Mouse (Mus musculus): Measurements from ENCODE around the gene Ptpre. TPM values are rescaled to one million over a fixed set of nuclear protein-coding genes. Genes with fewer than 3 reads are reported as not detected.
"Not testable (repeated sequence)": the region's sequence is repeated elsewhere in the genome, so short reads cannot be mapped to it uniquely, and the experiment has no call there.

Ptpre gene
- polyA plus RNA-seq, 1 experiment from 2014 or later: 0.75 TPM

DNA sequence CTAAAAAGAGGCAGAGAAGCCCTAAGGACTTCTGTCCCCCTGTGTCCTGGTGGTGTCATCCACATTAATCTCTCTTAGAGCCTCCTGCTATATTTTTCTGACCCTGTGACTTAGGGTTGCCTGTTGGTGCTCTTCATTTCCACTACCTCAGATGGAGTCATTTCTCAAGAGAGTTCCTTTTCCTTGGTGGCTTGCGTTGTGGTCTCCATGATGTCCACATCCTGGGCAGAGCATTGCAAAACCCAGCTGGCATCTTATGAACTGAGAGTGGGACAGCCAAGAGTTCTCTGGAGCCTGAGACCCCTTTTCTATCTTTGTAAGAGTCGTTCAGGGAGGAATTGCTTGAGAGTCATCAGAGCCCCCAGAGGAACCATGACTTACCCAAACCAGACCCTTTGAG is 129.0 kb downstream of the Ptpre start:
- Histone ChIP-seq H3K4me1 (ENCODE audit: control insufficient read depth, insufficient read depth, low read length) (no peaks in the 10 kb centered on the region), H3K36me3 (ENCODE audit: control insufficient read depth, insufficient read depth, low read length) (no peaks in the 10 kb centered on the region), H3K9me3 (ENCODE audit: control insufficient read depth, low read length) (no peaks in the 10 kb centered on the region), H3K4me3 (ENCODE audit: low read depth, low read length) (no peak overlapping the region), H3K4me2 (ENCODE audit: low read depth, severe bottlenecking) (no peak overlapping the region), H3K27ac (replicated peaks; ENCODE audit: low read depth, low read length) (no peak overlapping the region), H3K27me3 (ENCODE audit: control insufficient read depth, insufficient read depth, low read length) (no peaks in the 10 kb centered on the region), H3K9ac (ENCODE audit: low read length) (no peak overlapping the region)
- WGBS: 85% methylated on average over 2 of the region's 2 CpGs
- ATAC-seq (ENCODE audit: insufficient number of reproducible peaks, low FRiP score, low TSS enrichment, low read depth) (no peak), DNase-seq (ENCODE audit: low spot score) (no peak)

DNA sequence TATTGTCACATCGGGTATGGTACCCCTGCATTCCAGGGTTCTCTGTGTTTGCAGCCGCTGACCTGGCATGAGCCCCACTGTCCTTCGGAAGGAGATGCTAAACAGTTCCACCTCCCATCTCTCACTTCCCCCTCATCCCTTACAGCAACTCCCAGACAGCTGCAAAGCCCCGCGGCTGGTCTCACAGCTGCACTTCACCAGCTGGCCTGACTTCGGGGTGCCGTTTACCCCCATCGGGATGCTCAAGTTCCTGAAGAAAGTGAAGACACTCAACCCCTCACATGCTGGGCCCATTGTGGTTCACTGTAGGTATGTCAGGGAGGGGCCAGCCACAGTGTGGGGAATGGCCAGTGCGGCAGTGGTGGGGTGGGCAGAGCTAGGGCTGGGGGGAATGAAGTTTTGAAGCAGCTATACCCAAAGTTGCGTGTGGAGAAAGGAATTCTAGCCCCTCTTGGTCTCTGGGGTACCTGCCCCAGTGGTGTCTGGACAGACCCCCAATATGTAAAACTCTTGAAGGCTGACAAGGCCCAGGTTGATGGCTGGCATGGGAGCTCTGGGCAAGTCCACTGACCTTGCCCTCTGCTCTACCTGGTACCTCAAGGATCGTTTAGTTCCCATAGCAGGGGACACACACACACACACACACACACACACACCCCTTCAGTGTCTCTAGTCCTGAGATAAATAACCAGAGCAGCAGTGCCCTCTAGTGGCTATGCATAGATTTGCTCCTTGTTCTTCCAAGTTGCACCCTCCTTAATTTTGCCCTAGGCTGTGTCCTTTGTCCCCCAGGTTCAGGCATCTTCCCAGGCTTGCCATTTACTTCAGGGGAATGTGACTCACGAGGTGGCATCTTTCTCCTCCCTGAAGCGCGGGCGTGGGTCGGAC is 131.8 kb downstream of the Ptpre start:
- Histone ChIP-seq H3K9me3 (ENCODE audit: control insufficient read depth, low read length) (no peaks in the 10 kb centered on the region), H3K27ac (replicated peaks; ENCODE audit: low read depth, low read length) (no peak overlapping the region), H3K4me3 (ENCODE audit: low read depth, low read length) (no peak overlapping the region), H3K4me1 (ENCODE audit: control insufficient read depth, insufficient read depth, low read length) (no peaks in the 10 kb centered on the region), H3K9ac (ENCODE audit: low read length) (no peak overlapping the region), H3K36me3 (ENCODE audit: control insufficient read depth, insufficient read depth, low read length) (no peaks in the 10 kb centered on the region), H3K4me2 (ENCODE audit: low read depth, severe bottlenecking) (no peak overlapping the region), H3K27me3 (ENCODE audit: control insufficient read depth, insufficient read depth, low read length) (no peaks in the 10 kb centered on the region)
- DNase-seq (ENCODE audit: low spot score): peak; percentile 73
- 36% methylated on average over 16 of the region's 16 CpGs for WGBS
- 0 out of 2 replicates have a peak, but pooled peaks have one; percentile 39 for ATAC-seq (ENCODE audit: insufficient number of reproducible peaks, low FRiP score, low TSS enrichment, low read depth)

DNA sequence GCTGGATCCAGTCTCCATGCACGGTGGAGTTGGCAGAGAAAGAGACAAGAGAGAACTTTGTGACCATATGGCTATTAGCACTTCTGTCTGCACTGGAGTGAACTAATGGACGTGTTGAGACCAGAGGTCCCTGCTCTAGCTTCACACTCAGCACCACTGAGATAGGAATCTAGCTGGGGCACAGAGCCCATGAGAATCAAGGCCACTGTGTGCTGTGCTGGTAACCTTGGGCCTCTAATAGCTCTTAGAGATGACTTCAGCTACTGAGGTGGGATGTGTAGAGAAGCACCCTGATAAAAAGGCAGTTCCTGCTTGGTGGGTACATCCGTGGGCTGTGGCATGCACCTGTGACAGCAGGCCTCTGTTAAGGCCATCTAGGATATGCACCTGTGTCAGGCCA is 136.3 kb downstream of the Ptpre start:
- no peaks in the 10 kb centered on the region for H3K27me3 ChIP-seq (ENCODE audit: control insufficient read depth, insufficient read depth, low read length)

DNA sequence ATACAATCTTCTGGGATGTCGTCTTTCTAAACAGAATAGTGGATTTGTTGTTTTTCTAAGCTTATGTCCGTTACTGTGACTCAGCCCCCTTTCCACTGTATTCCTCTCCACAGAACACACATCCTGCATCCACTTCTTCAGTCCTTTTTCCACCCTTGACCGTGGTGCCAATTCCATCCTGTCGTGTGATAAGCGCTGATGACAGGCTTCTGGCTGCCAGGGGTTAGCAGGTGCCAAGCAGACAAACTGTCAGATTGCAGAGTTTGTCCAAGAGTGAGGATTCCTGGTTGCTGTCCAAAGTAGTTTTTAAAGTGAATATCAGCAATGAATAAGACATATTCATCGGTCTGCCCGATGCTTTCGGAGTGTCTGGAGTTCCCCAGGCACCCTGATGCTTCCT is 139.4 kb downstream of the Ptpre start:
- no peak overlapping the region for H3K27ac ChIP-seq (replicated peaks; ENCODE audit: low read depth, low read length)
- no peaks in the 10 kb centered on the region for H3K27me3 ChIP-seq (ENCODE audit: control insufficient read depth, insufficient read depth, low read length)
- H3K9ac ChIP-seq (ENCODE audit: low read length): no peak overlapping the region
- H3K9me3 ChIP-seq (ENCODE audit: control insufficient read depth, low read length): no peaks in the 10 kb centered on the region
- H3K4me2 ChIP-seq (ENCODE audit: low read depth, severe bottlenecking): no peak overlapping the region
- H3K4me3 ChIP-seq (ENCODE audit: low read depth, low read length): no peak overlapping the region
- 0 out of 2 replicates have a peak, but pooled peaks cover 2% of the 10 kb centered on the region for H3K36me3 ChIP-seq (ENCODE audit: control insufficient read depth, insufficient read depth, low read length)
- WGBS: 90% methylated on average over 8 of the region's 8 CpGs
- DNase-seq (ENCODE audit: low spot score) (no peak), ATAC-seq (ENCODE audit: insufficient number of reproducible peaks, low FRiP score, low TSS enrichment, low read depth) (no peak)
- H3K4me1 ChIP-seq (ENCODE audit: control insufficient read depth, insufficient read depth, low read length): no peaks in the 10 kb centered on the region

More for the DNA sequence above, 136.3 kb downstream of the Ptpre start:
- WGBS: 70% methylated on average over 3 of the region's 3 CpGs
- Histone ChIP-seq H3K4me3 (ENCODE audit: low read depth, low read length) (no peak overlapping the region), H3K9ac (ENCODE audit: low read length) (no peak overlapping the region), H3K4me1 (ENCODE audit: control insufficient read depth, insufficient read depth, low read length) (no peaks in the 10 kb centered on the region), H3K36me3 (ENCODE audit: control insufficient read depth, insufficient read depth, low read length) (no peaks in the 10 kb centered on the region), H3K27ac (replicated peaks; ENCODE audit: low read depth, low read length) (no peak overlapping the region), H3K9me3 (ENCODE audit: control insufficient read depth, low read length) (no peaks in the 10 kb centered on the region), H3K4me2 (ENCODE audit: low read depth, severe bottlenecking) (no peak overlapping the region)
- DNase-seq (ENCODE audit: low spot score) (no peak), ATAC-seq (ENCODE audit: insufficient number of reproducible peaks, low FRiP score, low TSS enrichment, low read depth) (no peak)

DNA sequence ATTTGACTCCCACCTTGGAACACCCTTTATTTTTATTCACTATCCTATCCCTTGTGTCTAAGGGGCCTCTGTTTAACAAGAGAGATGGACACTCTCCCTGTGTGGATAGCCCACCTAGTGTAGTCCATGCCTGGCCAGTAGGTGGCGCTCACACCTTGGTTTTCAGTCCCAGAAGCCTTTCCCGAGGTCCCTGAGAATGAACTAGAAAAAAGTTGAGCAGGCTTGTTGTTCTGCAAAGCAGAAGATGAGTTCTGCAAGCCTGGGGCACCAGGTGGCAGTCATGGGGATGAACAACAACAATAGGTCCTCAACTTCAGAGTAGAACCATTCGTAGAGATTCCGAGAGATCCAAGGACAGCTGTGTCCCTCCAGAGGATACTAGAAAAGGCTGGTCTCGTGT is 143.1 kb downstream of the Ptpre start:
- H3K27me3 ChIP-seq (ENCODE audit: control insufficient read depth, insufficient read depth, low read length): no peaks in the 10 kb centered on the region
- H3K4me2 ChIP-seq (ENCODE audit: low read depth, severe bottlenecking): no peak overlapping the region
- H3K27ac ChIP-seq (replicated peaks; ENCODE audit: low read depth, low read length): no peak overlapping the region
- ATAC-seq (ENCODE audit: insufficient number of reproducible peaks, low FRiP score, low TSS enrichment, low read depth) (no peak), DNase-seq (ENCODE audit: low spot score) (peak; percentile 58)
- H3K4me1 ChIP-seq (ENCODE audit: control insufficient read depth, insufficient read depth, low read length): no peaks in the 10 kb centered on the region
- peaks cover 3% of the 10 kb centered on the region; the same call in 1 of the 2 replicates for H3K36me3 ChIP-seq (ENCODE audit: control insufficient read depth, insufficient read depth, low read length)
- H3K9ac ChIP-seq (ENCODE audit: low read length): no peak overlapping the region
- no peaks in the 10 kb centered on the region for H3K9me3 ChIP-seq (ENCODE audit: control insufficient read depth, low read length)
- 73% methylated on average over 5 of the region's 5 CpGs for WGBS
- no peak overlapping the region for H3K4me3 ChIP-seq (ENCODE audit: low read depth, low read length)

DNA sequence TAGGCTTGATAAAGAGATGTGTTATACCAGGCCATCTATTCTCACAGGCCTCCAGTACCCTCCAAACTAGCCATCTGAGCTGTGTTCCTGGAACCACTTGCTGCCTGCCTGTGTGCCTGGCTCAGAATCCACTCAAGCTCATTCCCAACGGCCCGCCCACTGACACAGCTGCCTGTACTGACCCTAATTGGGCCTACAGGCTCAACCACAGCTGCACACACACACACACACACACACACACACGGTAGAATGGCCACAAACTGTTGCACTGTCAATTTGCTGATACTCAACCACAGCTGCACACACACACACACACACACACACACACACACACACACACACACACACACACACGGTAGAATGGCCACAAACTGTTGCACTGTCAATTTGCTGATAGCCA is 146.8 kb downstream of the Ptpre start:
- ATAC-seq (ENCODE audit: insufficient number of reproducible peaks, low FRiP score, low TSS enrichment, low read depth); H3K27ac ChIP-seq (replicated peaks; ENCODE audit: low read depth, low read length); H3K36me3 ChIP-seq (ENCODE audit: control insufficient read depth, insufficient read depth, low read length); H3K9me3 ChIP-seq (ENCODE audit: control insufficient read depth, low read length); H3K27me3 ChIP-seq (ENCODE audit: control insufficient read depth, insufficient read depth, low read length); H3K4me1 ChIP-seq (ENCODE audit: control insufficient read depth, insufficient read depth, low read length); H3K4me3 ChIP-seq (ENCODE audit: low read depth, low read length); H3K4me2 ChIP-seq (ENCODE audit: low read depth, severe bottlenecking); H3K9ac ChIP-seq (ENCODE audit: low read length); DNase-seq (ENCODE audit: low spot score): not testable (repeated sequence)
- 70% methylated on average over 4 of the region's 4 CpGs for WGBS

DNA sequence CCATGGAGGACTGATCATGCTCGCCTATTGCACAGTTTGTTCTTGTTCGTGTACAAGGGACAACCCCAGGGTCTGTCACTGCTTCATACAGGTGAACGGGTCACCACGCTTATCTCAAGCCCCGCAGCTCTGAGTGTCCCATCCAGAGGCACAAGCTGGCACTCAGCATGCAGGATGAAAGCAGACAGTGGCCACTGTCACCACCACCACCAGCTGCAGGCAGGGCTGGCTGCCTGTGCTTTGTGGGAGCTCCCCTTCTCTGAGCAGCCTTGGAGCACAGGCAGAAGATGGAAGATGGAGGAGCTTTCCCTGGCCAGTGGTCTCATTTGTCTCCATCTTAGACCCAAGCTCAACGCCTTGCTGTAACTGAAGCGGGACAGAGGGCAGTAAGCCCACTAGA is 147.7 kb downstream of the Ptpre start:
- DNase-seq (ENCODE audit: low spot score) (no peak), ATAC-seq (ENCODE audit: insufficient number of reproducible peaks, low FRiP score, low TSS enrichment, low read depth) (no peak)
- Histone ChIP-seq H3K36me3 (ENCODE audit: control insufficient read depth, insufficient read depth, low read length) (peaks cover 7% of the 10 kb centered on the region; the same call in 1 of the 2 replicates), H3K9me3 (ENCODE audit: control insufficient read depth, low read length) (no peaks in the 10 kb centered on the region), H3K27ac (replicated peaks; ENCODE audit: low read depth, low read length) (no peak overlapping the region), H3K9ac (ENCODE audit: low read length) (no peak overlapping the region), H3K4me3 (ENCODE audit: low read depth, low read length) (no peak overlapping the region), H3K4me1 (ENCODE audit: control insufficient read depth, insufficient read depth, low read length) (no peaks in the 10 kb centered on the region), H3K27me3 (ENCODE audit: control insufficient read depth, insufficient read depth, low read length) (no peaks in the 10 kb centered on the region), H3K4me2 (ENCODE audit: low read depth, severe bottlenecking) (no peak overlapping the region)
- 91% methylated on average over 7 of the region's 7 CpGs for WGBS

DNA sequence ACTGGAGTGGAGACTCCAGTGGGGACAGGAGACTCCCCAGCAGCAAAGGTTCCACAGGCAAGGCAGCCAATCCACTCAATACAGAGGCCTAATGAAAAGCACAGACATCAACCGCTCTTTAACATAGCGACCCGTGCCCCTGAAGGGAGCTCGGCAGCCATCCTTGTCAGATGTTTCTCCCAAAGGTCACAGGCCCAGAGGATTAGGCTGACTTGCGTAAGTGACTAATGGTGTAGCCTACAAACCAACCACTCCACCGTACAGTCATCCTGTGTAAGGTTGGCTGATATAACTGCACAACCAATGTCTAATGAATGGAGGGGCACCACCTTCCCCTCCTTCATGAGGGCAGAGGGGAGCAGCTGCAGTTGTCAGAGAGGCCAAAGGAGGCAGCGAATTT is 152.1 kb downstream of the Ptpre start:
- peaks cover 29% of the 10 kb centered on the region for H3K36me3 ChIP-seq (ENCODE audit: control insufficient read depth, insufficient read depth, low read length)
- H3K27me3 ChIP-seq (ENCODE audit: control insufficient read depth, insufficient read depth, low read length): no peaks in the 10 kb centered on the region
- ATAC-seq (ENCODE audit: insufficient number of reproducible peaks, low FRiP score, low TSS enrichment, low read depth) (no peak), DNase-seq (ENCODE audit: low spot score) (no peak)
- no peaks in the 10 kb centered on the region for H3K9me3 ChIP-seq (ENCODE audit: control insufficient read depth, low read length)
- H3K27ac ChIP-seq (replicated peaks; ENCODE audit: low read depth, low read length): no peak overlapping the region
- H3K4me3 ChIP-seq (ENCODE audit: low read depth, low read length): no peak overlapping the region
- H3K4me1 ChIP-seq (ENCODE audit: control insufficient read depth, insufficient read depth, low read length): no peaks in the 10 kb centered on the region
- no peak overlapping the region for H3K4me2 ChIP-seq (ENCODE audit: low read depth, severe bottlenecking)
- 93% methylated on average over 7 of the region's 7 CpGs for WGBS
- no peak overlapping the region for H3K9ac ChIP-seq (ENCODE audit: low read length)
